Mouse (Mus musculus) thymus, postnatal 10 days (tissue): ENCODE data around the gene Uqcr11.

Experiments
- DNase-seq, 2 experiments: peaks; one replicate each; pipeline ENCODE4 v3.0.0; 2021; ENCODE audit warnings: low spot score in 2 of 2

Uqcr11 gene

GRCm38 (mm10) chr10:80431570-80432386 lies 25.1 kb upstream of the Uqcr11 start:
- peak; percentile 44 to 49 for DNase-seq

GRCm38 (mm10) chr10:80430375-80430980 lies 23.8 kb upstream of the Uqcr11 start:
- DNase-seq: peak in 1 of 2 experiments; percentile 50

- no peak for DNase-seq
These were observed 23.2 kb upstream of the Uqcr11 start for GRCm38 (mm10) chr10:80429800-80430199.

GRCm38 (mm10) chr10:80425041-80425440 lies 18.4 kb upstream of the Uqcr11 start:
- no peak for DNase-seq

GRCm38 (mm10) chr10:80423562-80423961 lies 16.9 kb upstream of the Uqcr11 start:
- DNase-seq: no peak

GRCm38 (mm10) chr10:80421651-80422472 lies 15.2 kb upstream of the Uqcr11 start:
- no peak for DNase-seq

- DNase-seq: no peak
These were observed 14.6 kb upstream of the Uqcr11 start for GRCm38 (mm10) chr10:80421208-80421607.

GRCm38 (mm10) chr10:80420729-80421128 lies 14.1 kb upstream of the Uqcr11 start:
- DNase-seq: no peak

- no peak for DNase-seq
These were observed 12.8 kb upstream of the Uqcr11 start for GRCm38 (mm10) chr10:80419419-80419818.

GRCm38 (mm10) chr10:80418311-80418710 lies 11.7 kb upstream of the Uqcr11 start:
- DNase-seq: no peak

GRCm38 (mm10) chr10:80417841-80418240 lies 11.2 kb upstream of the Uqcr11 start:
- no peak for DNase-seq

GRCm38 (mm10) chr10:80417371-80417770 lies 10.7 kb upstream of the Uqcr11 start:
- DNase-seq: no peak

- DNase-seq: no peak
These were observed 8.9 kb upstream of the Uqcr11 start for GRCm38 (mm10) chr10:80415566-80415965.

GRCm38 (mm10) chr10:80412656-80413541 lies 6.3 kb upstream of the Uqcr11 start:
- no peak for DNase-seq

GRCm38 (mm10) chr10:80407924-80408323 lies 1.3 kb upstream of the Uqcr11 start:
- no peak for DNase-seq

- DNase-seq: peak in 1 of 2 experiments; percentile 42
These were observed 1.0 kb downstream of the Uqcr11 start for GRCm38 (mm10) chr10:80405481-80406173.

GRCm38 (mm10) chr10:80403044-80403692 lies 3.5 kb downstream of the Uqcr11 start:
- no peak for DNase-seq

GRCm38 (mm10) chr10:80400704-80401161 lies 5.9 kb downstream of the Uqcr11 start:
- no peak for DNase-seq

- DNase-seq: no peak
These were observed 6.5 kb downstream of the Uqcr11 start for GRCm38 (mm10) chr10:80399973-80400703.
